ENCODE assay signal across 18 mouse cellular contexts in genomic region chr13:12293810-12294209, GRCm38 (mm10). TPM values are rescaled to one million over a fixed set of nuclear protein-coding genes. Genes with fewer than 3 reads are reported as not detected.
A peak's percentile ranks its signal among the peaks of the same experiment; 100 is the strongest.
DNase-seq lines count a peak whose midpoint lies in the region; ATAC-seq and TF ChIP-seq lines count a peak whose summit lies in the region.
"Had no signal": no experiment of that assay in that cellular context is flagged by ENCODE, and none has a peak within 500 bp of the region (broad histone marks: within the 10 kb centered on the region; RNA-seq: fewer than 3 reads in every experiment).

No protein-coding gene starts in this region.

- peak; percentile 73 for ATAC-seq in lung, postnatal 0 days
- peak; percentile 74 for ATAC-seq in heart, embryonic 12.5 days (ENCODE audit: insufficient number of reproducible peaks, low FRiP score)
- ATAC-seq in stomach, postnatal 0 days (ENCODE audit: low FRiP score, low TSS enrichment), result peak; percentile 42; the same call in 1 of the 2 replicates
- ATAC-seq: activated CD4-positive, CD25-positive, alpha-beta regulatory T cell, adult 4 months; forebrain, embryonic 14.5 days; midbrain, embryonic 15.5 days had no signal

- no peaks in the 10 kb centered on the region for H3K36me3 ChIP-seq in lung, postnatal 0 days (ENCODE audit: insufficient read depth, low read length)
- H3K36me3 ChIP-seq in heart, embryonic 12.5 days, result peaks cover 83% of the 10 kb centered on the region
- no peaks in the 10 kb centered on the region for H3K36me3 ChIP-seq in stomach, postnatal 0 days (ENCODE audit: control insufficient read depth, insufficient read depth, low read length)
- H3K36me3 ChIP-seq: embryonic facial prominence, embryonic 15.5 days; limb, embryonic 13.5 days; midbrain, embryonic 15.5 days; neural tube, embryonic 12.5 days had no signal

- TF ChIP-seq CTCF in lung, postnatal 0 days (IDR thresholded peaks at IDR 0.05), result no peak
- TF ChIP-seq CTCF in stomach, postnatal 0 days (IDR thresholded peaks at IDR 0.05; ENCODE audit: low read depth), result no peak

- TF ChIP-seq EP300 in lung, postnatal 0 days (IDR thresholded peaks at IDR 0.05), result no peak
- TF ChIP-seq EP300 in stomach, postnatal 0 days (optimal IDR thresholded peaks at IDR 0.05), result no peak

- H3K4me3 ChIP-seq in lung, postnatal 0 days (ENCODE audit: low read depth, low read length), result no peak overlapping the region
- no peak overlapping the region for H3K4me3 ChIP-seq in heart, embryonic 12.5 days
- no peak overlapping the region for H3K4me3 ChIP-seq in stomach, postnatal 0 days (ENCODE audit: low read depth, low read length)
- H3K4me3 ChIP-seq: embryonic facial prominence, embryonic 15.5 days; limb, embryonic 13.5 days; midbrain, embryonic 15.5 days; neural tube, embryonic 12.5 days had no signal

- no peak overlapping the region for H3K9ac ChIP-seq in lung, postnatal 0 days (replicated peaks; ENCODE audit: low read depth)
- peak overlapping the region; percentile 32; the same call in 1 of the 2 replicates for H3K9ac ChIP-seq in heart, embryonic 12.5 days
- no peak overlapping the region for H3K9ac ChIP-seq in stomach, postnatal 0 days (ENCODE audit: low read length)
- H3K9ac ChIP-seq: embryonic facial prominence, embryonic 15.5 days; limb, embryonic 13.5 days; midbrain, embryonic 15.5 days; neural tube, embryonic 12.5 days had no signal

- H3K4me1 ChIP-seq in lung, postnatal 0 days (ENCODE audit: insufficient read depth, low read depth, low read length), result no peaks in the 10 kb centered on the region
- H3K4me1 ChIP-seq in heart, embryonic 12.5 days (replicated peaks), result peaks cover 27% of the 10 kb centered on the region
- 0 out of 2 replicates have a peak, but pooled peaks cover 2% of the 10 kb centered on the region for H3K4me1 ChIP-seq in stomach, postnatal 0 days (replicated peaks; ENCODE audit: control insufficient read depth, insufficient read depth)
- H3K4me1 ChIP-seq: embryonic facial prominence, embryonic 15.5 days; limb, embryonic 13.5 days; midbrain, embryonic 15.5 days; neural tube, embryonic 12.5 days had no signal

- H3K27me3 ChIP-seq in lung, postnatal 0 days (replicated peaks; ENCODE audit: insufficient read depth, low read length), result no peaks in the 10 kb centered on the region
- H3K27me3 ChIP-seq in heart, embryonic 12.5 days (replicated peaks), result no peaks in the 10 kb centered on the region
- H3K27me3 ChIP-seq in stomach, postnatal 0 days (ENCODE audit: control insufficient read depth, insufficient read depth, low read length), result no peaks in the 10 kb centered on the region
- H3K27me3 ChIP-seq: embryonic facial prominence, embryonic 15.5 days; limb, embryonic 13.5 days; midbrain, embryonic 15.5 days; neural tube, embryonic 12.5 days had no signal

- DNase-seq in embryo, embryonic 10.5 days (ENCODE audit: low spot score), result peak; percentile 18
- no peak for DNase-seq in embryo, embryonic 9.5 days (ENCODE audit: extremely low spot score)
- no peak for DNase-seq in lung, postnatal 0 days (ENCODE audit: low spot score)
- DNase-seq in lung, postnatal 10 days, result no peak
- DNase-seq in stomach, postnatal 0 days (ENCODE audit: low spot score), result no peak
- no peak for DNase-seq in retina, postnatal 1 day
- DNase-seq in ovary, postnatal 10 days (ENCODE audit: low spot score), result no peak
- DNase-seq: cerebellum, adult 2 months; kidney, postnatal 25 days; thymus, adult 2 months had no signal

- 64% methylated on average over 7 of the region's 7 CpGs for WGBS in lung, postnatal 0 days
- 45% methylated on average over 7 of the region's 7 CpGs for WGBS in heart, embryonic 12.5 days
- 62% methylated on average over 7 of the region's 7 CpGs for WGBS in stomach, postnatal 0 days

- H3K27ac ChIP-seq in lung, postnatal 0 days (ENCODE audit: low read length), result no peak overlapping the region
- H3K27ac ChIP-seq in heart, embryonic 12.5 days (ENCODE audit: poor library complexity, severe bottlenecking), result peak overlapping the region; percentile 90
- no peak overlapping the region for H3K27ac ChIP-seq in stomach, postnatal 0 days (replicated peaks)
- H3K27ac ChIP-seq: embryonic facial prominence, embryonic 15.5 days; limb, embryonic 13.5 days; macrophage; midbrain, embryonic 15.5 days; neural tube, embryonic 12.5 days had no signal

- H3K9me3 ChIP-seq in lung, postnatal 0 days (ENCODE audit: low read length), result no peaks in the 10 kb centered on the region
- H3K9me3 ChIP-seq in heart, embryonic 12.5 days (replicated peaks), result no peaks in the 10 kb centered on the region
- no peaks in the 10 kb centered on the region for H3K9me3 ChIP-seq in stomach, postnatal 0 days (ENCODE audit: control insufficient read depth, low read length)
- H3K9me3 ChIP-seq: embryonic facial prominence, embryonic 15.5 days; limb, embryonic 13.5 days; midbrain, embryonic 15.5 days; neural tube, embryonic 12.5 days had no signal

- no peak overlapping the region for H3K4me2 ChIP-seq in lung, postnatal 0 days (replicated peaks; ENCODE audit: low read depth, low read length)
- no peak overlapping the region for H3K4me2 ChIP-seq in heart, embryonic 12.5 days
- H3K4me2 ChIP-seq in stomach, postnatal 0 days (replicated peaks; ENCODE audit: low read depth), result no peak overlapping the region
- H3K4me2 ChIP-seq: embryonic facial prominence, embryonic 15.5 days; limb, embryonic 13.5 days; midbrain, embryonic 15.5 days; neural tube, embryonic 12.5 days had no signal

RNA-seq across cellular contexts. Expression of gene Mtr, which starts 35.9 kb away (rescaled TPM):
- 4.9 and 5.2 TPM in 2 replicates for polyA plus RNA-seq in lung, postnatal 0 days (2015; fragmentation: Nextera tagmentation; extraction: Ambion mirVana)
- 18.7 and 20.0 TPM in 2 replicates for polyA plus RNA-seq in heart, embryonic 12.5 days (2016; fragmentation: Nextera tagmentation; extraction: Ambion mirVana)
- polyA plus RNA-seq in stomach, postnatal 0 days (2015; fragmentation: Nextera tagmentation; extraction: Ambion mirVana), result 2.2 and 2.9 TPM in 2 replicates

RNA-seq across cellular contexts. Expression of gene Actn2, which starts 46.8 kb away (rescaled TPM):
- polyA plus RNA-seq in lung, postnatal 0 days (2015; fragmentation: Nextera tagmentation; extraction: Ambion mirVana), result 16.1 and 18.7 TPM in 2 replicates
- polyA plus RNA-seq in heart, embryonic 12.5 days (2016; fragmentation: Nextera tagmentation; extraction: Ambion mirVana), result 1,360 and 1,370 TPM in 2 replicates
- polyA plus RNA-seq in stomach, postnatal 0 days (2015; fragmentation: Nextera tagmentation; extraction: Ambion mirVana), result 2.3 and 2.8 TPM in 2 replicates
- polyA plus RNA-seq: macrophage had no signal

Comparison
In these comparisons a context has a peak if more than half of its experiments do, and no peak if none do; other contexts are left out.
1. RNA of gene Actn2, which starts 46.8 kb away (polyA plus RNA-seq): 1,360 to 1,370 TPM in heart, embryonic 12.5 days; 16.1 to 18.7 TPM in lung, postnatal 0 days and 2.3 to 2.8 TPM in stomach, postnatal 0 days; every median in the first group is over 10 times any median in the second.
2. Peak in every context shown above with its lines, with median percentiles within 50 percentile points of each other: ATAC-seq.